Mouse (Mus musculus): ENCODE measurements around the gene Ccdc22.

The Ccdc22 gene

DNA sequence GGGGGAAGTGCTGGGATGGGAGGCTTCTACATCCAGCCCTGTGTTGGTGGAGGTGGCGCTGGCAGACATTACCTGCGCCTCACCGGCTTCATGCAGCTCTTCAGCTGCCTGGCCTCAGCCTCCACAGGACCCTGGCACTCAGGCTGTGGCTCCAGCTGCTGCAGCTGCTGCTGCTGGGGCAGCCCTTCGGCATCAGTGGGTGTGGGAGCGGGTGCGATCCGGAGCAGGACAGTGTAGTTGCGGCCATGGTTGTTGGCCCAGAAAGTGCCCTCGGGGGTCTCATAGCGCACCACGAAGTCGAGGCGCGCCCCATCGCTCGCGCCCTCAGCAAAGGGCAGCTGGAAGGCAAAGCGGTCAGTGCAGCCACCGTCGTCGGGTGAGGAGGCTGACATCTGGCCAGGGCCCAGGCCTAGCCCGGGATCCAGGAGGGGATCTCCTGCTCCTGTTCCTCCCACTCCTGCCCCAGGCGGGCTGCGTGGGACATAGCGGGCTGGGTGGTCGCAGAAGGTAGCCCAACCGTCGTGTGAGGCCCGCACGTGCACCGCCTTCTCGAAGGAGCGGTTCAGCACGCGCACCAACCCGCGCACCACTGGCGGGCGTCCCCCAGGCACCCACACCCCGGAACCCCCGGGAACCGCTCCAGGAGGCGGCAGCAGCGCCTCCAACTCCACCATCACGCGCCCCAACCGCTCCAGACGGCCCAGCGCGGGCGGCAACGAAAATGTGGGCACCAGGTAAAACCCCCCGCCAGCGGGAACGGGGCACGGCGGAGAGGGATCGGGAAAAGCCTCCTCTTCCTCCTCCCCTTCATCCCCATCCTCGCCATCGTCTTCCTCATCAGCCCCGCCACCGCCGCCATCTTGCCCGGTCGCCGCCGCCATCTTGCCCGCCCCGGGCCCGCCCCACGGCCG, 31.9 kb downstream of the Ccdc22 start, which contains the start of gene Foxp3:
Foxp3 (plus strand) TSS at position 469 of the 911 bp plus-strand sequence.
- DNase-seq (ENCODE audit: low read depth) = no peak

DNA sequence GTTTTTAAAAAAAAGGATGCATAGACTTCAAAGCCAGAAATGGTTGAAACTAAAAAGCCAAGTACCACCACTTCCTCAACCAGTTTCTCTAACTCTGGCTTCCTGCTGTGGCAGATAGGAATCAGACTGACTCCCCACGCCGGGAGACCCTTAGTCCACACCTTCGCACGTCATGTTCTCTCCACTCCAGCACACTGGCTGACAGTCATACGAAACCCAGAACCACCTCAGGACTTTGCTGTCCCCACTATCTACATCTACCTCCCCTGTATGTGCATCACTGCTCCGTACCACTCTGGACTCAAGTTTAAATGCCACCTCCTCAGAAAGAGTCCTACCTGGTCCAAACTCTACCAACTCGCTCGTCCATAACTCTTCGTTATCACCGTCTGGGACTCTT, 32.9 kb downstream of the Ccdc22 start:
- DNase-seq (ENCODE audit: low read depth) = no peak

DNA sequence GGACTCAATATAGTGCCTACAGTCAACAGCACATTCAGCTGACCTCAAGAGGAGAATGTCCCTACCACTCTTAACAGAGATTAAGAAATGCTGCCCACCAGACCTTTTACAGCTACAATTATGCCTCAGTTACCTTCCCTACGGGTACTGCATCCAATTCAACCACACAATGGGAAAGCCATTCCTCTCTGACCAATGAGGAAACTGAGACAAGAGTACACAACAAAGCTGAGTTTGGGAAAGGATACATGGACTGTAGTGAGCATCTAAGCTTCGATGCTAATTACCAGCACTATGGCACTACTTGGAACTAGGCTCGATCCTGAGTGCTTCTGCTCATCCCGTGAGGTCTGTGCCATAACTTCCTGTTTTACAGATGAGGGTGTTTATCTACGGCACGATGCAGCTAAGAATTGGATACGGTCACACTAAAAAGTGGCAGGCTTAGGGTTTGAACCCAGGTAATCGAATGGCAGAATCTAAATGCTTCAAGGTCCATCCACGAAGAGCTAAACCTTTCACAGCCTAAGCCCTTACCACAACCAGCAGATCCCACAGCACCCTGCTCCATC, 33.7 kb downstream of the Ccdc22 start:
- DNase-seq (ENCODE audit: low read depth) = no peak

DNA sequence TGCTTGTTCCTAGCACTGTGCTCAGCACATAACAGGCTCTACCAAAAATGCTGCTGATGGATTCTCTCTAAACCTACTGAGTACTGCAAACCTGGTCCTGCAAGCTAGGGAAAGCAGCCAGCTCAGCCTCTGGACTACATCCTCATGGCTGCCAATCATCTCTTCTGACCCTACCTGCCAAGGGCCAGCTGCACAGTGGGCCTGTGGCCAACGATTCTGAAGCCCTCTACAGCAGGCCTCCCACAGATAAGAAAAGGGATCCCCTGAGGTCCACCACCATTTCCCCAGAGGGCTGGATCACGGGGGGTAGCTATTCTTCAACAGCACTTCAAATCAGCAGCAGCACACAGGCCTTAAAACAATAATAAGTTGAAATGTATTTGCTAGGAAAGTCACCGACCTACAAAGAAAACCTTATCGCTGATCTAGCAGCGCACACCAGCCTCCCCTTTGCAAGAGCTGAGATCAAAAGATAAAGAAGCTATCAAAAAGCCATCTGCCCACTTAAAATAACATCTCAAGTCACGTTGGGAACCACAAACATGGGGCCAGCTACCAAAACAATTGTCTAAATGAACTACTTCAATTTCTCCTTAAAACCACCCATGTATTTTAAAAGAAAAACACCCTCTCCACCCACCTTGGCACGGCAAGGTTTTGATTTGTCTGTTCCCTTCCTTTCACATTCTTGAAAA, 34.7 kb downstream of the Ccdc22 start:
- no peak for DNase-seq (ENCODE audit: low read depth)

GRCm38 (mm10) chrX:7567491-7567890, 37.8 kb downstream of the Ccdc22 start:
- DNase-seq (ENCODE audit: low read depth) = no peak

DNA sequence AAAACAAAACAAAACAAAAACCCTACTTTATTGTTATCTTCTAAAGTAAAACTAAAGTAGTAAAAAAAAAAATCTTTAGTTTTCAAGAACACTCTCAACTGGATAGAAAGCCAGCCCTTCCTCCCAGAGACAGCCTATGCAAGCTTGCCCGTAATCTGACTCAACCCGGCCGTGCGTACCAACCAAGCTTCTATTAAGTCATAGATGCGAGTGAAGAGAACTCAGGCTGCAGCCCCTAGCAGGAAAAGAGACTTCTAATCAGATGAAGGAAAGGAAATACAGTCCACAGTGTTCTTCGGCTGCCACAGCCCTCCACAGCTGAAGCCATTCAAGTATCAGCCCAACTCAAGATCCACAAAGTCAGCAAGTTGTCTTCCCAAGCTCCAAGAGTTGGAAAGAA, 39.0 kb downstream of the Ccdc22 start:
- DNase-seq (ENCODE audit: low read depth) = no peak

GRCm38 (mm10) chrX:7563076-7563475, 42.2 kb downstream of the Ccdc22 start:
- DNase-seq (ENCODE audit: low read depth) = no peak

- no peak for DNase-seq (ENCODE audit: low read depth)
Observed at GRCm38 (mm10) chrX:7553474-7553873, 51.8 kb downstream of the Ccdc22 start.

All from fibroblast of lung, adult 2 months (primary cell).